Mouse (Mus musculus) embryonic facial prominence, embryonic 15.5 days (tissue): ENCODE measurements at regions not wholly inside any gene's neighbourhood (a gene's known extent, or its start where the extent isn't known, plus 50 kb on each side); places are given as distances from the start of the nearest gene placed in this dataset.

Source experiments
- ATAC-seq: fragments of 200-750 bp; cut with Nextera tagmentation; 2 replicates; pipeline ENCODE4 v1.8.0; 2017; ENCODE audit warnings: low read depth, moderate TSS enrichment; ENCODE audit not compliant: insufficient number of reproducible peaks, low FRiP score, low TSS enrichment
- H3K27ac ChIP-seq: fragments of 300-500 bp; sonication (generic); replicated peaks from 2 replicates; pipeline ENCODE4 v1.5.1; 2015; ENCODE audit warnings: mild to moderate bottlenecking, inconsistent platforms
- H3K27me3 ChIP-seq: fragments of 300-500 bp; sonication (generic); 2 replicates; pipeline ENCODE4 v1.6.1; 2015; ENCODE audit warnings: inconsistent platforms
- H3K36me3 ChIP-seq: fragments of 300-500 bp; sonication (generic); 2 replicates; pipeline ENCODE4 v1.6.1; 2015; ENCODE audit warnings: mild to moderate bottlenecking, inconsistent platforms
- H3K4me1 ChIP-seq: fragments of 300-500 bp; sonication (generic); 2 replicates; pipeline ENCODE4 v1.6.1; 2015; ENCODE audit warnings: inconsistent platforms
- H3K4me2 ChIP-seq: fragments of 300-500 bp; sonication (generic); replicated peaks from 2 replicates; pipeline ENCODE4 v1.6.1; 2015; ENCODE audit warnings: mild to moderate bottlenecking, inconsistent platforms
- H3K4me3 ChIP-seq: fragments of 300-500 bp; sonication (generic); replicated peaks from 2 replicates; pipeline ENCODE4 v1.5.1; 2015; ENCODE audit warnings: mild to moderate bottlenecking, inconsistent platforms
- H3K9ac ChIP-seq: fragments of 300-500 bp; sonication (generic); 2 replicates; pipeline ENCODE4 v1.6.1; 2015; ENCODE audit warnings: inconsistent platforms
- H3K9me3 ChIP-seq: fragments of 300-500 bp; sonication (generic); replicated peaks from 2 replicates; pipeline ENCODE4 v1.6.1; 2016; ENCODE audit warnings: inconsistent platforms
- WGBS: fragments of 180-500 bp; shearing (Covaris S2); methylation state at CpG from one replicate; pipeline ENCODE4 v1.1.7; 2015; 5-methylcytosine and 5-hydroxymethylcytosine counted together

DNA sequence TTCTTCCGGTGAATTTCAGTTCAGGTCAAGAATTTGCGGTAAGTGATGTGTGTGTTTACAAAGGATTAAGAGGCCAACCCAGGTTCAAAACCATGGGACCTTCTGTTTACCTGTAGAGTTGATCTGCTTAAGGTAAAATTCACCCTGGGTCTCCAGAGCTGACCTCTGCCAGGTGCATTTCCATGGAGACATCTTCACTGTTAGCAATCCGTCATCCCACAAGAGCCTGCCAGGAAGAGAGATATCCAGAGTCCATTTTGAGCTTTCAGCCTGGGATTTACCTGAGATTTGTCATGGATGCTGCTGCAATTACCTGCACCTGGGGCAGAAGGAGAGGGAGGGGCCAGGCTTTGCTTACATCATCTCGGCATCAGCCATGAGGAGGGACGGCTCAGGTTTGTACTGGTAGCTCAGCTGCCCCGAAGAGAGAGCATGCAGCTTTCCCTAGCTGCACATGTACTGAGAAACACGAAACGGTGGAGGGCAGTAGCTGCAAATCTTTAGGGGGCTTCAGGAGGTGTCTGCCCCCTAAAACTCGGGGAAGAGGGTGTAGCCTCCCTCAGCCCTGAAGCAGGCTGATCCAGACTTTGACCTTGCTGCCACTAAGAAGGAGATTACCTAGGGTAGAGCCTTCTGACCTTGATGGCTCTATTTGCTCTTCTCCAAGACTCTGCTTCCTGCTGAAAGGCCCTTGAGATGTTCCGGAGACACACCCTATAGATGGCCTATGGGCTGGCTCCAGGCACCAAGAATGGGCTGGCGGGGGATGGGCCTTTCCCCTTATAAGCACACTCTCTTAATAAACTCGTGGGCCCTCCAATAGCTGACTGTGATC is 153.7 kb downstream of the Snx10 start:
- no peaks in the 10 kb centered on the region for H3K36me3 ChIP-seq
- WGBS, result 68% methylated on average over 12 of the region's 12 CpGs

GRCm38 (mm10) chr6:51678743-51679142 is 155.0 kb downstream of the Snx10 start:
- no peak for ATAC-seq
- no peak overlapping the region for H3K27ac ChIP-seq
- H3K4me3 ChIP-seq, result no peak overlapping the region
- H3K27me3 ChIP-seq, result no peaks in the 10 kb centered on the region
- H3K4me1 ChIP-seq, result no peaks in the 10 kb centered on the region
- H3K36me3 ChIP-seq, result no peaks in the 10 kb centered on the region
- H3K4me2 ChIP-seq, result no peak overlapping the region
- no peak overlapping the region for H3K9ac ChIP-seq
- 90% methylated on average over 3 of the region's 3 CpGs for WGBS
- no peaks in the 10 kb centered on the region for H3K9me3 ChIP-seq

More for the DNA sequence above, 153.7 kb downstream of the Snx10 start:
- Histone ChIP-seq H3K27ac (no peak overlapping the region), H3K9me3 (no peaks in the 10 kb centered on the region), H3K4me3 (no peak overlapping the region), H3K4me1 (no peaks in the 10 kb centered on the region), H3K9ac (no peak overlapping the region), H3K4me2 (no peak overlapping the region), H3K27me3 (no peaks in the 10 kb centered on the region)
- no peak for ATAC-seq

GRCm38 (mm10) chr6:51680239-51680857 is 156.6 kb downstream of the Snx10 start:
- no peaks in the 10 kb centered on the region for H3K9me3 ChIP-seq
- H3K9ac ChIP-seq, result no peak overlapping the region
- no peaks in the 10 kb centered on the region for H3K4me1 ChIP-seq
- no peak for ATAC-seq
- no peaks in the 10 kb centered on the region for H3K36me3 ChIP-seq
- 31% methylated on average over 10 of the region's 10 CpGs for WGBS
- H3K4me2 ChIP-seq, result no peak overlapping the region
- H3K27me3 ChIP-seq, result no peaks in the 10 kb centered on the region
- no peak overlapping the region for H3K4me3 ChIP-seq
- H3K27ac ChIP-seq, result no peak overlapping the region

- no peaks in the 10 kb centered on the region for H3K36me3 ChIP-seq
- no peaks in the 10 kb centered on the region for H3K4me1 ChIP-seq
- WGBS, result 83% methylated on average over 5 of the region's 5 CpGs
- ATAC-seq, result no peak
- H3K4me3 ChIP-seq, result no peak overlapping the region
- no peaks in the 10 kb centered on the region for H3K9me3 ChIP-seq
- no peak overlapping the region for H3K9ac ChIP-seq
- H3K4me2 ChIP-seq, result no peak overlapping the region
- no peak overlapping the region for H3K27ac ChIP-seq
- no peaks in the 10 kb centered on the region for H3K27me3 ChIP-seq
Observed at GRCm38 (mm10) chr6:51683131-51683530, 159.4 kb downstream of the Snx10 start.

- Histone ChIP-seq H3K9ac (no peak overlapping the region), H3K36me3 (no peaks in the 10 kb centered on the region), H3K4me2 (no peak overlapping the region), H3K9me3 (no peaks in the 10 kb centered on the region), H3K27ac (no peak overlapping the region), H3K4me1 (no peaks in the 10 kb centered on the region), H3K4me3 (no peak overlapping the region), H3K27me3 (no peaks in the 10 kb centered on the region)
- WGBS, result 73% methylated on average over 8 of the region's 8 CpGs
- ATAC-seq, result no peak
Observed at GRCm38 (mm10) chr6:51685651-51686287, 162.1 kb downstream of the Snx10 start.

- Histone ChIP-seq H3K27me3 (no peaks in the 10 kb centered on the region), H3K27ac (no peak overlapping the region), H3K4me2 (no peak overlapping the region), H3K9me3 (no peaks in the 10 kb centered on the region), H3K9ac (no peak overlapping the region), H3K36me3 (no peaks in the 10 kb centered on the region), H3K4me1 (no peaks in the 10 kb centered on the region), H3K4me3 (no peak overlapping the region)
- no peak for ATAC-seq
- WGBS, result 79% methylated on average over 13 of the region's 13 CpGs
Observed at GRCm38 (mm10) chr6:51690795-51691563, 167.3 kb downstream of the Snx10 start.

DNA sequence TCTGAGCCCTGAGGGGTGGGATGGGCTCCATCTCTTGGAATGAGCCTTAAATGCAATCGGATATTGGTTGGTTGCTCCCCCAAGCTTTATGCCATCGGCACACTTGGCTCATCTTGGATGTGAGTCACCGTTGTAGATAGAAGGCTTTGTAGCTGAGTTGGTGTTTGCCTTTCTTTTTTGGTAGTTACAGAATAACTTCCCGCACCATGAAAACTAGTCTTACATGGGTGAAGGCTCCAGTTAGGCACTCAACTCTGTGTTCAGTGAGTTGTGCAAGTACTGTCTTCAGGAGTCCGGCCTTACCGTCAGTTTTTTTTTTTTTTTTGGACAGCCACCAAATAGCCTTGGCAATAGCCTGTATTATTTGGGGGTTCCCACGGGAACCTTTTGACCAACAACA is 170.3 kb downstream of the Snx10 start:
- Histone ChIP-seq H3K4me3 (no peak overlapping the region), H3K9me3 (no peaks in the 10 kb centered on the region), H3K36me3 (no peaks in the 10 kb centered on the region), H3K9ac (no peak overlapping the region), H3K4me2 (no peak overlapping the region), H3K4me1 (no peaks in the 10 kb centered on the region), H3K27ac (no peak overlapping the region), H3K27me3 (no peaks in the 10 kb centered on the region)
- ATAC-seq, result no peak
- 74% methylated on average over 7 of the region's 7 CpGs for WGBS

- H3K9me3 ChIP-seq, result no peaks in the 10 kb centered on the region
- H3K27me3 ChIP-seq, result no peaks in the 10 kb centered on the region
- ATAC-seq, result no peak
- H3K4me1 ChIP-seq, result no peaks in the 10 kb centered on the region
- 74% methylated on average over 7 of the region's 7 CpGs for WGBS
- H3K4me3 ChIP-seq, result no peak overlapping the region
- no peak overlapping the region for H3K4me2 ChIP-seq
- H3K9ac ChIP-seq, result no peak overlapping the region
- H3K36me3 ChIP-seq, result no peaks in the 10 kb centered on the region
- H3K27ac ChIP-seq, result no peak overlapping the region
Observed at GRCm38 (mm10) chr6:51696396-51696795, 172.7 kb downstream of the Snx10 start.

DNA sequence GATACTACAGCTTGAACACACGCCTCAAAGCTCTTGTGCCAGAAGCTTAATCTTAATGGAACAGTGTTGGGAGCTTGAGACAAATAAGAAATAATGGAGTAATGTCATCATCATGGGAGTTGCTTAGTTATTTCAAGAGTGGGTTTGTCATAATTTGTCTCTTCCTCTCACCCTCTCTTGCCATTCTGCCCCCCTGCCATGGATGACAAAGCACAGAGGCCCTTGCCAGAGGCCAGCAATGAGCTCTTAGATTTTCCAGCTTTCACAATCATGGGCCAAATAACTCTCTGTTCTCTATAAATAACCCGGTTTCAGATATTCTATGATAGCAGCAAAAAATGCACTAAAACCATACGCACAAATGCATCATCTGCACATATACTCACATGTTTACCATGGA is 174.1 kb downstream of the Snx10 start:
- Histone ChIP-seq H3K27ac (no peak overlapping the region), H3K36me3 (no peaks in the 10 kb centered on the region), H3K9ac (no peak overlapping the region), H3K4me1 (no peaks in the 10 kb centered on the region), H3K27me3 (no peaks in the 10 kb centered on the region), H3K4me3 (no peak overlapping the region), H3K4me2 (no peak overlapping the region), H3K9me3 (no peaks in the 10 kb centered on the region)
- no peak for ATAC-seq
- 82% methylated on average over 3 of the region's 3 CpGs for WGBS

DNA sequence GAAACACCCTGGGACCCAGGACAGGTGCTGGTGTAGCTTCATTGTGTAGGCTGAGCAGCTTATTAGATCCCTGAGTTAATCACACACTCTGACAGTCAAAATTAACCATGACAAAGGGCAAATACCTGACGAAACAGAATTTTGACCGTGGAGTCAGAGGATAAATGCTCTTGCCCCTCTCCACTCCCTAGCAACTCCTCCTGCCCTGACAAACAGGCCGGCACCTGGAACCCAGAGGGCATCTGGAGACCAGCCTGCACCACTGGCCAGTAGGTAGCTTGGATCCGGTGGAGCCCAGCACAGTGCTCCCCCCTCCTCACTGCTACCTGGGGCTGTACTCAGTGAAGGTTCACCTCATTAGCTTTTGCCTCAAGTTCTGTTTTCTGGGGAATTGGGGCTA is 174.5 kb downstream of the Snx10 start:
- Histone ChIP-seq H3K36me3 (no peaks in the 10 kb centered on the region), H3K9ac (no peak overlapping the region), H3K4me1 (no peaks in the 10 kb centered on the region), H3K4me3 (no peak overlapping the region), H3K27me3 (no peaks in the 10 kb centered on the region), H3K27ac (no peak overlapping the region), H3K4me2 (no peak overlapping the region), H3K9me3 (no peaks in the 10 kb centered on the region)
- 46% methylated on average over 4 of the region's 4 CpGs for WGBS
- no peak for ATAC-seq
